Mouse (Mus musculus): Measurements from ENCODE around the gene Esrrg.

DNA sequence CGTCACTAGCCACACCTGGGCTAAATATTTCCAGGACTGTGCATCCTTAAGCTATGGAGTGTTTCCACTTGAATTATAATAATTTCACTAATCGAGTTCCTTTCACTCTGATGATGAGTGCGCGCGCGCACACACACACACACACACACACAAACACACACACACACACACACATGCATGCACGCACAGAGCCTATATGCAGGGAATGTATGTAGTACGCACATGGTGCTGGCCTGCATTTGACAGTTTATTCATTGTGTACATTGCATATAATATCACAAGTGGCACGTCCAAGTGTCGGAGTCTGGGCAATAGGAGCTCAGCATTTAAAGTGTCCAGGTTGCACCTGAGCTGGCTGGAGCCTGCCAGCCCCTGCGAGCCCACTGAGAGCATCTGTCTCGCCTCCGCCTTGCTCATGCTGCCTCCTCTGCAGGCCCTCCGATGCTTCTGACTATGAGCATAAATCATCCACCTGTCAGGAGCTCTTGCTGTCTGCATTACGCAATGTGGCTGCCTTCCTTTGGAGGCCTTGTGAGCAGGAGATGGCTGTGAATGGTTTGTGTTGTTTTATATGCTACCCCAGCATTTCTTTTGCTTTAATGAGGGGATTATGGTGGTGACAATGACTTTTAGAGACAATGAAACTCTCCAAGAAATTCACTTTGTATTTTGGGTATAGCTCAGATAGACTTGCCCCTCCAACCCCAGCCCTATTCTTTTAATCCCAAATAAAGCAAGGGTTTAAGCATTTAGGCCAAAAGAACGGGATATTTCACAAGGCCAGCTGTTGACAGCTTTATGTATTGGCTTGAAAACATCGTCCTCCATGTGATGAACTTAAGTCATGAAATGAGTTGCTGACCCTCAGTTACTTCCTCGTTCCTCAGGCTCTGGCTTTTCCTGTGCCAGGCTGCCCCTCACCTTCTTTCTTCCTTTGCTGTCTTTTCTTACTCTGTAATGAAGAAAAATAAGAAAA is 474.4 kb downstream of the Esrrg start:
- TF ChIP-seq TAL1 (IDR thresholded peaks at IDR 0.05; ENCODE audit: low read length): no peak
- no peak for TF ChIP-seq GATA1 (IDR thresholded peaks at IDR 0.05; ENCODE audit: low read length)
